Mouse (Mus musculus): ENCODE measurements at regions not wholly inside any gene's neighbourhood (a gene's known extent, or its start where the extent isn't known, plus 50 kb on each side); places are given as distances from the start of the nearest gene placed in this dataset.

- H3K4me2 ChIP-seq: no peak overlapping the region
- no peak for ATAC-seq (ENCODE audit: extremely low read depth, insufficient number of reproducible peaks, low FRiP score, low TSS enrichment)
- WGBS: 72% methylated on average over 7 of the region's 7 CpGs
These were observed 105.9 kb upstream of the Tmem189 start for GRCm38 (mm10) chr2:167795491-167795890.

GRCm38 (mm10) chr2:167793916-167794315 is 104.3 kb upstream of the Tmem189 start:
- Histone ChIP-seq H3K4me1 (peaks cover 11% of the 10 kb centered on the region), H3K4me3 (no peak overlapping the region), H3K36me3 (no peaks in the 10 kb centered on the region), H3K27ac (replicated peaks) (no peak overlapping the region), H3K9me3 (no peaks in the 10 kb centered on the region), H3K27me3 (replicated peaks) (no peaks in the 10 kb centered on the region; the same call in 1 of the 2 replicates), H3K9ac (no peak overlapping the region), H3K4me2 (no peak overlapping the region)
- 77% methylated on average over 2 of the region's 2 CpGs for WGBS
- no peak for ATAC-seq (ENCODE audit: extremely low read depth, insufficient number of reproducible peaks, low FRiP score, low TSS enrichment)

More at GRCm38 (mm10) chr2:167795491-167795890, 105.9 kb upstream of the Tmem189 start:
- Histone ChIP-seq H3K27me3 (replicated peaks) (no peaks in the 10 kb centered on the region; the same call in 1 of the 2 replicates), H3K27ac (replicated peaks) (no peak overlapping the region), H3K9me3 (no peaks in the 10 kb centered on the region), H3K9ac (no peak overlapping the region), H3K4me3 (no peak overlapping the region), H3K4me1 (peaks cover 13% of the 10 kb centered on the region), H3K36me3 (no peaks in the 10 kb centered on the region)

GRCm38 (mm10) chr2:167792753-167793152 is 103.1 kb upstream of the Tmem189 start:
- ATAC-seq (ENCODE audit: extremely low read depth, insufficient number of reproducible peaks, low FRiP score, low TSS enrichment): no peak
- H3K36me3 ChIP-seq: no peaks in the 10 kb centered on the region

GRCm38 (mm10) chr2:167792330-167792729 is 102.7 kb upstream of the Tmem189 start:
- Histone ChIP-seq H3K9me3 (no peaks in the 10 kb centered on the region), H3K27me3 (replicated peaks) (no peaks in the 10 kb centered on the region; the same call in 1 of the 2 replicates), H3K4me3 (no peak overlapping the region), H3K36me3 (no peaks in the 10 kb centered on the region), H3K4me1 (peaks cover 8% of the 10 kb centered on the region), H3K9ac (no peak overlapping the region), H3K4me2 (no peak overlapping the region), H3K27ac (replicated peaks) (no peak overlapping the region)
- WGBS: 50% methylated on average over 3 of the region's 3 CpGs
- no peak for ATAC-seq (ENCODE audit: extremely low read depth, insufficient number of reproducible peaks, low FRiP score, low TSS enrichment)

More at GRCm38 (mm10) chr2:167792753-167793152, 103.1 kb upstream of the Tmem189 start:
- Histone ChIP-seq H3K9me3 (no peaks in the 10 kb centered on the region), H3K9ac (no peak overlapping the region), H3K27ac (replicated peaks) (no peak overlapping the region), H3K4me1 (peaks cover 8% of the 10 kb centered on the region), H3K27me3 (replicated peaks) (no peaks in the 10 kb centered on the region; the same call in 1 of the 2 replicates), H3K4me2 (no peak overlapping the region), H3K4me3 (no peak overlapping the region)
- whole genome bisulfite sequencing: 49% methylated on average over 3 of the region's 3 CpGs

- no peak for ATAC-seq (ENCODE audit: extremely low read depth, insufficient number of reproducible peaks, low FRiP score, low TSS enrichment)
- Histone ChIP-seq H3K4me3 (no peak overlapping the region), H3K9ac (0 out of 2 replicates have a peak overlapping the region, but pooled peaks have one; percentile 33), H3K36me3 (no peaks in the 10 kb centered on the region), H3K27ac (replicated peaks) (peak overlapping the region; percentile 55), H3K4me2 (no peak overlapping the region), H3K4me1 (peaks cover 8% of the 10 kb centered on the region), H3K27me3 (replicated peaks) (no peaks in the 10 kb centered on the region; the same call in 1 of the 2 replicates), H3K9me3 (no peaks in the 10 kb centered on the region)
- WGBS: 67% methylated on average over 11 of the region's 11 CpGs
These were observed 99.9 kb upstream of the Tmem189 start for GRCm38 (mm10) chr2:167789471-167789923.

- Histone ChIP-seq H3K36me3 (no peaks in the 10 kb centered on the region), H3K9me3 (no peaks in the 10 kb centered on the region), H3K4me3 (no peak overlapping the region), H3K27ac (replicated peaks) (no peak overlapping the region), H3K9ac (no peak overlapping the region), H3K27me3 (replicated peaks) (no peaks in the 10 kb centered on the region; the same call in 1 of the 2 replicates), H3K4me1 (peaks cover 24% of the 10 kb centered on the region), H3K4me2 (no peak overlapping the region)
- WGBS: 87% methylated on average over 5 of the region's 5 CpGs
- no peak for ATAC-seq (ENCODE audit: extremely low read depth, insufficient number of reproducible peaks, low FRiP score, low TSS enrichment)
These were observed 97.3 kb upstream of the Tmem189 start for GRCm38 (mm10) chr2:167786951-167787350.

GRCm38 (mm10) chr2:167784353-167784752 is 94.7 kb upstream of the Tmem189 start:
- H3K4me1 ChIP-seq: peaks cover 34% of the 10 kb centered on the region
- H3K27ac ChIP-seq (replicated peaks): no peak overlapping the region
- WGBS: 75% methylated on average over 13 of the region's 13 CpGs
- H3K36me3 ChIP-seq: no peaks in the 10 kb centered on the region
- H3K27me3 ChIP-seq (replicated peaks): no peaks in the 10 kb centered on the region
- no peaks in the 10 kb centered on the region for H3K9me3 ChIP-seq
- no peak overlapping the region for H3K4me3 ChIP-seq
- H3K9ac ChIP-seq: no peak overlapping the region
- ATAC-seq (ENCODE audit: extremely low read depth, insufficient number of reproducible peaks, low FRiP score, low TSS enrichment): no peak
- no peak overlapping the region for H3K4me2 ChIP-seq

- ATAC-seq (ENCODE audit: extremely low read depth, insufficient number of reproducible peaks, low FRiP score, low TSS enrichment): no peak
- Histone ChIP-seq H3K36me3 (no peaks in the 10 kb centered on the region), H3K27ac (replicated peaks) (no peak overlapping the region), H3K4me2 (no peak overlapping the region), H3K9ac (no peak overlapping the region), H3K4me1 (peaks cover 42% of the 10 kb centered on the region), H3K27me3 (replicated peaks) (no peaks in the 10 kb centered on the region), H3K9me3 (no peaks in the 10 kb centered on the region), H3K4me3 (no peak overlapping the region)
- 52% methylated on average over 3 of the region's 3 CpGs for WGBS
These were observed 93.8 kb upstream of the Tmem189 start for GRCm38 (mm10) chr2:167783374-167783773.

- H3K4me2 ChIP-seq: peak overlapping the region; percentile 56
- no peak for ATAC-seq (ENCODE audit: extremely low read depth, insufficient number of reproducible peaks, low FRiP score, low TSS enrichment)
- H3K36me3 ChIP-seq: no peaks in the 10 kb centered on the region
- no peaks in the 10 kb centered on the region for H3K27me3 ChIP-seq (replicated peaks)
- H3K9me3 ChIP-seq: no peaks in the 10 kb centered on the region
- H3K9ac ChIP-seq: peak overlapping the region; percentile 54
- peak overlapping the region; percentile 74 for H3K27ac ChIP-seq (replicated peaks)
- H3K4me1 ChIP-seq: peaks cover 51% of the 10 kb centered on the region
- 0 out of 2 replicates have a peak overlapping the region, but pooled peaks have one; percentile 6 for H3K4me3 ChIP-seq
- 24% methylated on average over 27 of the region's 27 CpGs for WGBS
These were observed 92.8 kb upstream of the Tmem189 start for GRCm38 (mm10) chr2:167782231-167782999.

GRCm38 (mm10) chr2:167781496-167781895 is 91.9 kb upstream of the Tmem189 start:
- no peak for ATAC-seq (ENCODE audit: extremely low read depth, insufficient number of reproducible peaks, low FRiP score, low TSS enrichment)
- Histone ChIP-seq H3K4me3 (no peak overlapping the region), H3K27ac (replicated peaks) (peak overlapping the region; percentile 74), H3K27me3 (replicated peaks) (no peaks in the 10 kb centered on the region), H3K36me3 (no peaks in the 10 kb centered on the region), H3K9me3 (no peaks in the 10 kb centered on the region), H3K9ac (peak overlapping the region; percentile 21; the same call in 1 of the 2 replicates), H3K4me2 (no peak overlapping the region), H3K4me1 (peaks cover 61% of the 10 kb centered on the region)
- 45% methylated on average over 13 of the region's 13 CpGs for WGBS

- H3K27me3 ChIP-seq (replicated peaks): no peaks in the 10 kb centered on the region
- H3K36me3 ChIP-seq: no peaks in the 10 kb centered on the region
- H3K9me3 ChIP-seq: no peaks in the 10 kb centered on the region
- no peak for ATAC-seq (ENCODE audit: extremely low read depth, insufficient number of reproducible peaks, low FRiP score, low TSS enrichment)
- H3K9ac ChIP-seq: peak overlapping the region; percentile 90
- WGBS: 64% methylated on average over 10 of the region's 10 CpGs
- peak overlapping the region; percentile 93 for H3K27ac ChIP-seq (replicated peaks)
- peak overlapping the region; percentile 66 for H3K4me3 ChIP-seq
- H3K4me1 ChIP-seq: peaks cover 76% of the 10 kb centered on the region
- H3K4me2 ChIP-seq: peak overlapping the region; percentile 83
These were observed 89.1 kb upstream of the Tmem189 start for GRCm38 (mm10) chr2:167778691-167779090.
